Mouse (Mus musculus): ENCODE results near the gene Rrh.
"Not testable (repeated sequence)": the region's sequence is repeated elsewhere in the genome, so short reads cannot be mapped to it uniquely, and the experiment has no call there.

Gene Rrh

DNA sequence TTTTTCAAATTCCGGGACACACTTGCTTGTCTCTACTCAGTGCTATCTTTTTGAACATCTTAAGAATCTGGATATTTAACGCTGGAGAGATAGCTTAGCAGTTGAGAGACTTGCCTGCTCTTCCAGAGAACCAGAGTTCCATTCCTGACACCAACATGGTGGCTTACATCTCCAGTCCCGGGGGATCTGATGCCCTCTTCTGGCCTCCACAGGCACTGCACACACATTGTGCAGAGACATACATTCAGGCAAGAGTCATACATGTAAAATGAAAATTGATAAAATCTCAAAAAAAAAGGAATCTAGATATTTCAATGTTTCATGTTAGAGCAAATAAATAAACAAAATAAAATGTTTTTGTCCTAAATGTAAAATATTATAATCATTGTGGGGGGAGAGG, 39.6 kb downstream of the Rrh start:
- DNase-seq (ENCODE audit: low spot score): no peak

GRCm38 (mm10) chr3:129781435-129781834, 41.0 kb downstream of the Rrh start:
- no peak for DNase-seq (ENCODE audit: low spot score)

DNA sequence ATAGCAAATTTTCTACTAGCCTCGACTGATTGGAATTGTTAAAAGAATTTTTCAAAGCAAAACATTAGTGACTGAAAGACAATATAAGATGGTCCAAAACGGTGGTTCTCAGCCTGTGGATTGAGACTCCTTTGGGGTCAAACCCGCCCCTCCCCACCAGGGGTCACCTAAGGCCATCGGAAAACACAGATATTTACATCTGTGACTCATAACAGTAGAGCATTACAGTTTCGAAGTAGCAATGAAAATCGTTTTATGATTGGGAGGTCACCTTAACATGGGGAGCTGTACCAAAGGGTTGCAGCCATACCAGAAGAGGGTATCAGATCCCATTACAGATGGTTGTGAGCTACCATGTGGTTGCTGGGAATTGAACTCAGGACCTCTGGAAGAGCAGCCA, 51.2 kb downstream of the Rrh start:
- no peak for DNase-seq (ENCODE audit: low spot score)

DNA sequence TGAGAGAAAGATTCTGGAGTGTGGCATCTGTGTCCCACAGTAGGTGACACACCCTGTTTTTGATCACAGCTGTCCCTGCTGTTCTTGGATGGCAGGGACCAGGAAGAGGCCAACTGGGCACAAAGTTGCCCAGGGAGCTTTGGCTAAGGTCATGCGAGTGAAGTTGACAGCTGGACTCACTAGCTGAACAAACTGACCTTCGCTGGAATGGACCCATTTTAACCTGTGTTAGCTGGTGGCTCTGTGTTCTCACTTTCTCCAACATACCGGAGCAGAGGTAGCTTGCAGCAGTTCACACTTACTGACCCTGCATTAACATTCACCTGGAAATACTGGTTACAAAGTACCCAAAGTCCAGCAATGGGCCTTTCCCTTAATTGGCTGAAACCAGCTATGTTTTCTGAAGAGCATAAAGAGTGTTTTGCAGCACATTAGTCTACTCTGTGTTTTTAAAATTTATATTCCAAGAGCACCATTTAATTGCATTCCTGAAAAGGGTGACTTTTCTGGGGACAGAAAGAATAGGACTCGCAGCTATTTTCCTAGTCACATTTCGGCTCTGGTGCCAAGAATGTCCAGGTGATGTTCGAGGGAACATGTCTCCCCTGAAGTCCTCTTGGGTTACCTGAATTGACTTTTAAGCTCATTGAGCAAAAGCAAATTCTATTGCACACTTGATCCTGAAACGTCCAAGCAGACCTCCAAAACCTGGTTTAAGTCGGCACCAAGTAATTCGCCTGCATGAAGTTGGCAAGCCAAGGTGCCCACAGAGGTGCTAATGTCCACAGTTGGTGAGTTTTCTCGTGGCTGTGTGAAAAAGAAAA, 55.2 kb downstream of the Rrh start:
- DNase-seq (ENCODE audit: low spot score): no peak

- DNase-seq (ENCODE audit: low spot score): no peak
These were observed 56.3 kb downstream of the Rrh start for GRCm38 (mm10) chr3:129766106-129766505.

DNA sequence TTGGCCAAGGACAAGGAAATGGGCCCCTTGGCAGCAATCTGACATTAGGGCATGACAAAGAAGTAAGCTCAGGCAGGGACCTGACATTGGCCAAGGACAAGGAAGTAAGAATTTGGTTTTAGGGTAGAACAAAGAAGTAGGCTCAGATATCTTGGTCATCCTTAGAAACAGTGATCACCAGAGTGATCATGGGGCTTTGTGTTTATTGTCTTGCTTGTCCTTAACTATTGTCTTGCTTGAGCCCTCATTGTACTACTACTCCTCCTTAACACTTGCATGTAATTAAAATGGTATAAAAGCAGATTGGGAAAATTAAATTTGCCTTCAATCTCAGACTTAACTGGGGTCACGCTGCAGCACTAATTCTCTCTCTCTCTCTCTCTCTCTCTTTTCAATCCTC, 64.8 kb downstream of the Rrh start:
- DNase-seq (ENCODE audit: low spot score): not testable (repeated sequence)

DNA sequence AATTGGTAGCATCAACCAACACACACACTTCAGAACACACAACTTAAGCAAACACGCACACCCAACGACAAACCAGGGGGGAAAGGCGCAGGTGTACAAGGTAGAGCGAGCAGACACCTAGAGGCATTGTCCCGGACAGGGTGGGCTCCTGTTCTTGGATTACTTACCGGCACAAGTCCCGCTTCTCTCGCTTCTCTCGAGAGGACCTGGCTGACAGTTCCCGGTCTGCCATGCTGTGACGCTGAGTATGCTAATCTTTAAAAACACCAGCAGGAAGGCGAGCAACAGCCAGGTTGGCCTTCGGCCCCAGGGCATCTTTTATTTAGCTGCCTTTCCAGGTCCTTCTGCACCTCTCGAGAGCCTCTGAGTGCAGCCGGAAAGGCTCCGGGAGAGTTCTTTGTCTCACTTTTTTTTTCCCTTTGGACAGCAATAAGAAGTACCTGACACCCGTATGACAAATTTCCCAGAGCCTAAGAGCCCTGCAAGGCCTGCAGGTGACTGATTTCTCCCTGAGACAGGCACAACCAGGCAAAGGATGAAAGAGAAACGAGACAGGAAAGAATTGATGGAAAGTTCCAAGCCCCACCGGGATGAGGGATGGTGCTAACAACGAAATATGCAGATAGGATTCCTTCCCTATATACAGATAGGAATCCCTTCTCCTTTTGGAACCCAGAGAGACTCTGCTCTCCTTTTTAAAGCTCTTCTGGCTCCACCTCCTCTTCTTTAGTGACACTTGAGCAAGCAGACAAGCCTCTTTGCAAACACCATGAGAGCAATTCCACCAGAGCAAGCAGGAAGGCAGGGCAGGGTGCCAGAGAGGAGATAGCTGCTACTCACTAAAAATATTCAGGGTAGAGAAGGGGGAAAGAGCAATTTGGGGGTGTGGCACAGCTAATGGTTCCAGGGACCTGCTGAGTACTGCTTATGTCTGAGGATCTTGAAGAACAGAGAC, 67.5 kb downstream of the Rrh start, which contains the start of gene Egf:
Gene Egf, minus strand, starts transcription at position 667 of the 955 bp plus-strand sequence.
- DNase-seq (ENCODE audit: low spot score): no peak

Measured in urinary bladder, postnatal 10 days (tissue).